Mouse (Mus musculus): ENCODE measurements around the gene Uba1. TPM values are rescaled to one million over a fixed set of nuclear protein-coding genes. Genes with fewer than 3 reads are reported as not detected.

Gene Uba1
- polyA plus RNA-seq, 1 experiment from 2014 or later: 418 TPM

Other genes starting within 250 kb of the Uba1 start
- gene Jade3, start 232.6 kb upstream of the Uba1 start, polyA plus RNA-seq (2015; fragmentation: Nextera tagmentation; extraction: Ambion mirVana): 6.5 and 6.7 TPM in 2 replicates
- 0.12 and 0.32 TPM in 2 replicates for gene Rgn, start 108.5 kb upstream of the Uba1 start, polyA plus RNA-seq (2015; fragmentation: Nextera tagmentation; extraction: Ambion mirVana)
- 72.6 and 81.7 TPM in 2 replicates for gene Rbm10, start 40.8 kb upstream of the Uba1 start, polyA plus RNA-seq (2015; fragmentation: Nextera tagmentation; extraction: Ambion mirVana)
- 210 and 223 TPM in 2 replicates for gene Ndufb11, start 40.7 kb upstream of the Uba1 start, polyA plus RNA-seq (2015; fragmentation: Nextera tagmentation; extraction: Ambion mirVana)
- gene Cdk16, start 29.6 kb downstream of the Uba1 start, polyA plus RNA-seq (2015; fragmentation: Nextera tagmentation; extraction: Ambion mirVana): 112 and 128 TPM in 2 replicates
- 100.0 and 101 TPM in 2 replicates for gene Usp11, start 45.6 kb downstream of the Uba1 start, polyA plus RNA-seq (2015; fragmentation: Nextera tagmentation; extraction: Ambion mirVana)
- 245 and 255 TPM in 2 replicates for gene Araf, start 139.5 kb downstream of the Uba1 start, polyA plus RNA-seq (2015; fragmentation: Nextera tagmentation; extraction: Ambion mirVana)
- 2.9 and 3.5 TPM in 2 replicates for gene Timp1, start 211.8 kb downstream of the Uba1 start, polyA plus RNA-seq (2015; fragmentation: Nextera tagmentation; extraction: Ambion mirVana)

Measured in midbrain, embryonic 13.5 days (tissue).